Mouse (Mus musculus) testis, adult 2 months (tissue): ENCODE results near the gene Rab20.

Source experiments
- CTCF ChIP-seq: fragments of 200-500 bp; IDR thresholded peaks from 2 replicates; pipeline ENCODE4 v1.5.1; 2012; ENCODE audit warnings: low read depth, mild to moderate bottlenecking, inconsistent platforms, low read length, moderate library complexity; ENCODE audit not compliant: control insufficient read depth, insufficient read depth, insufficient replicate concordance
- POLR2A ChIP-seq: fragments of 200-500 bp; IDR thresholded peaks from 2 replicates; pipeline ENCODE4 v1.6.1; 2012; ENCODE audit warnings: low read depth, mild to moderate bottlenecking, inconsistent platforms, low read length, moderate library complexity; ENCODE audit not compliant: control insufficient read depth

DNA sequence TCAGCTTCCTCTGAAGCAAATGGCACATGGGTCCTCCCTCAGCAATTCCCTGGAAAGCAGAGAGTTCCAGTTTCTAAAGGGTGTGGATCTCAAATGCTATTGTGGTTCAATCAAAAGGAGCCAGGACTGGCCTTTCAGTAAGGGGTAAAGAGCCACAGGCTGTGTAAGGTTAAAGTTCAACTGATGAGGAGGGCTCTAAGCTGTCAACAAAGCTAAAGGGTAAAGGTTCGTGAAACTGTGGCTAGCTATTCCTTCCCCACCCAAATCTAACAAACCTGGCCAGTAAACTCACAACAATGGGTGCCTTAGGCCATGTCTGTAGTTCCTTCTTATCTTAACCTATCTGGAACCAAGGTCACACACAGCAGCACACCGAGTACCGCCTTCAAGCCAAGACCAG, 3.4 kb upstream of the Rab20 start:
- TF ChIP-seq POLR2A: no peak
- no peak for TF ChIP-seq CTCF
